8 mouse cellular contexts compared by ENCODE assay signal in genomic region chr2:30864968-30865381, GRCm38 (mm10). TPM values are rescaled to one million over a fixed set of nuclear protein-coding genes. Genes with fewer than 3 reads are reported as not detected.
DNase-seq lines count a peak whose midpoint lies in the region; ATAC-seq and TF ChIP-seq lines count a peak whose summit lies in the region.

No protein-coding gene starts in this region.

- no peaks in the 10 kb centered on the region for H3K27me3 ChIP-seq in embryonic facial prominence, embryonic 15.5 days
- no peaks in the 10 kb centered on the region for H3K27me3 ChIP-seq in lung, postnatal 0 days (replicated peaks; ENCODE audit: insufficient read depth, low read length)

- H3K9ac ChIP-seq in embryonic facial prominence, embryonic 15.5 days, result no peak overlapping the region
- H3K9ac ChIP-seq in lung, postnatal 0 days (replicated peaks; ENCODE audit: low read depth), result no peak overlapping the region

- WGBS in embryonic facial prominence, embryonic 15.5 days, result 1% methylated on average over 35 of the region's 35 CpGs
- 3% methylated on average over 30 of the region's 35 CpGs for WGBS in lung, postnatal 0 days

- H3K4me1 ChIP-seq in embryonic facial prominence, embryonic 15.5 days, result peaks cover 63% of the 10 kb centered on the region
- H3K4me1 ChIP-seq in lung, postnatal 0 days (ENCODE audit: insufficient read depth, low read depth, low read length), result 0 out of 2 replicates have a peak, but pooled peaks cover 2% of the 10 kb centered on the region

- peak; percentile 91 for DNase-seq in NIH3T3 (ENCODE audit: low read depth)
- DNase-seq in heart, postnatal 10 days, result peak; percentile 36 to 41
- peak; percentile 39 for DNase-seq in lung, postnatal 0 days (ENCODE audit: low spot score)
- peak; percentile 39 for DNase-seq in urinary bladder, adult 2 months (ENCODE audit: low spot score)
- DNase-seq in layer of hippocampus, adult 2 months (ENCODE audit: low spot score in 2 of 2), result no peak
- DNase-seq in layer of hippocampus, postnatal 14 days (ENCODE audit: low spot score in 2 of 2), result no peak
- no peak for DNase-seq in right cerebral cortex, adult 2 months (ENCODE audit: low spot score in 2 of 2)

- peak overlapping the region; percentile 58 for H3K4me2 ChIP-seq in embryonic facial prominence, embryonic 15.5 days (replicated peaks)
- peak overlapping the region; percentile 52 for H3K4me2 ChIP-seq in lung, postnatal 0 days (replicated peaks; ENCODE audit: low read depth, low read length)

- peak overlapping the region; percentile 84 for H3K27ac ChIP-seq in embryonic facial prominence, embryonic 15.5 days (replicated peaks)
- no peak overlapping the region for H3K27ac ChIP-seq in lung, postnatal 0 days (ENCODE audit: low read length)
- no peak overlapping the region for H3K27ac ChIP-seq in layer of hippocampus, adult 2 months

- peak overlapping the region; percentile 36 for H3K4me3 ChIP-seq in embryonic facial prominence, embryonic 15.5 days (replicated peaks)
- H3K4me3 ChIP-seq in lung, postnatal 0 days (ENCODE audit: low read depth, low read length), result peak overlapping the region; percentile 14; the same call in 1 of the 2 replicates
- H3K4me3 ChIP-seq in layer of hippocampus, adult 2 months, result no peak overlapping the region; the same call in 1 of the 2 replicates

- TF ChIP-seq EP300 in lung, postnatal 0 days (IDR thresholded peaks at IDR 0.05), result no peak

- TF ChIP-seq CTCF in lung, postnatal 0 days (IDR thresholded peaks at IDR 0.05), result no peak
- no peak for TF ChIP-seq CTCF in layer of hippocampus, adult 2 months (conservative IDR thresholded peaks at IDR 0.05)

- no peaks in the 10 kb centered on the region for H3K9me3 ChIP-seq in embryonic facial prominence, embryonic 15.5 days (replicated peaks)
- H3K9me3 ChIP-seq in lung, postnatal 0 days (ENCODE audit: low read length), result no peaks in the 10 kb centered on the region

- ATAC-seq in embryonic facial prominence, embryonic 15.5 days (ENCODE audit: insufficient number of reproducible peaks, low FRiP score, low TSS enrichment, low read depth), result peak; percentile 76
- ATAC-seq in lung, postnatal 0 days, result peak; percentile 60

- no peaks in the 10 kb centered on the region for H3K36me3 ChIP-seq in embryonic facial prominence, embryonic 15.5 days
- no peaks in the 10 kb centered on the region for H3K36me3 ChIP-seq in lung, postnatal 0 days (ENCODE audit: insufficient read depth, low read length)

- intact Hi-C loops in heart, postnatal 10 days (cut with DNase I), result no loop called here

RNA-seq across cellular contexts. Expression of gene Prrx2, which starts 30.2 kb away (rescaled TPM):
- polyA plus RNA-seq in embryonic facial prominence, embryonic 15.5 days (2015; fragmentation: Nextera tagmentation; extraction: Ambion mirVana), result 77.3 and 88.8 TPM in 2 replicates
- 1 to 10 TPM; 3.1 to 4.9 TPM for total RNA-seq in heart, postnatal 10 days (2021)
- 2.9 and 4.3 TPM in 2 replicates for polyA plus RNA-seq in lung, postnatal 0 days (2015; fragmentation: Nextera tagmentation; extraction: Ambion mirVana)
- polyA plus RNA-seq in urinary bladder, adult 2 months (2012; rRNA removed), result 16.4 and 21.9 TPM in 2 replicates
- 1 to 10 TPM; 1.4 to 2.5 TPM for total RNA-seq in layer of hippocampus, adult 2 months (2021)
- 1 to 10 TPM; 2.9 to 5.0 TPM for total RNA-seq in layer of hippocampus, postnatal 14 days (2021)

RNA-seq across cellular contexts. Expression of gene Asb6, which starts 34.8 kb away (rescaled TPM):
- 37.8 and 37.9 TPM in 2 replicates for polyA plus RNA-seq in embryonic facial prominence, embryonic 15.5 days (2015; fragmentation: Nextera tagmentation; extraction: Ambion mirVana)
- 10 to 100 TPM; 12.0 to 13.5 TPM for total RNA-seq in heart, postnatal 10 days (2021)
- polyA plus RNA-seq in lung, postnatal 0 days (2015; fragmentation: Nextera tagmentation; extraction: Ambion mirVana), result 24.9 and 26.1 TPM in 2 replicates
- polyA plus RNA-seq in urinary bladder, adult 2 months (2012; rRNA removed), result 26.0 and 27.0 TPM in 2 replicates
- total RNA-seq in layer of hippocampus, adult 2 months (2021), result 10 to 100 TPM; 36.7 to 40.8 TPM
- total RNA-seq in layer of hippocampus, postnatal 14 days (2021), result 10 to 100 TPM; 33.7 to 34.9 TPM

RNA-seq across cellular contexts. Expression of gene Ntmt1, which starts 57.3 kb away (rescaled TPM):
- 85.9 and 87.0 TPM in 2 replicates for polyA plus RNA-seq in embryonic facial prominence, embryonic 15.5 days (2015; fragmentation: Nextera tagmentation; extraction: Ambion mirVana)
- 10 to 100 TPM; 41.3 to 41.9 TPM for total RNA-seq in heart, postnatal 10 days (2021)
- 49.4 and 50.7 TPM in 2 replicates for polyA plus RNA-seq in lung, postnatal 0 days (2015; fragmentation: Nextera tagmentation; extraction: Ambion mirVana)
- polyA plus RNA-seq in urinary bladder, adult 2 months (2012; rRNA removed), result 32.8 and 44.1 TPM in 2 replicates
- 10 to 100 TPM; 33.1 to 33.5 TPM for total RNA-seq in layer of hippocampus, adult 2 months (2021)
- 10 to 100 TPM; 38.9 to 41.9 TPM for total RNA-seq in layer of hippocampus, postnatal 14 days (2021)

Comparison
In these comparisons a context has a peak if more than half of its experiments do, and no peak if none do; other contexts are left out.
1. DNase-seq: peak in NIH3T3 (single experiment), heart, postnatal 10 days (2 of 2), lung, postnatal 0 days (single experiment) and urinary bladder, adult 2 months (single experiment); none in layer of hippocampus, adult 2 months (0 of 2), layer of hippocampus, postnatal 14 days (0 of 2) and right cerebral cortex, adult 2 months (0 of 2).